Mouse (Mus musculus) intestine, embryonic 16.5 days (tissue): Measurements from ENCODE around the gene Snapc2. TPM values are rescaled to one million over a fixed set of nuclear protein-coding genes. Genes with fewer than 3 reads are reported as not detected.
A peak's percentile ranks its signal among the peaks of the same experiment; 100 is the strongest.

Experiments used
- ATAC-seq: fragments of 200-750 bp; cut with Nextera tagmentation; 2 replicates; pipeline ENCODE4 v1.8.0; 2017; ENCODE audit warnings: moderate TSS enrichment, moderate library complexity
- H3K27ac ChIP-seq: fragments of 300-500 bp; sonication (generic); 2 replicates; pipeline ENCODE4 v1.5.1; 2014; ENCODE audit warnings: mild to moderate bottlenecking, low read length
- H3K27me3 ChIP-seq: fragments of 300-500 bp; sonication (generic); replicated peaks from 2 replicates; pipeline ENCODE4 v1.6.1; 2014; ENCODE audit warnings: low read length, control low read depth, mixed read lengths; ENCODE audit not compliant: control insufficient read depth, insufficient read depth
- H3K36me3 ChIP-seq: fragments of 300-500 bp; sonication (generic); 2 replicates; pipeline ENCODE4 v1.6.1; 2014; ENCODE audit warnings: low read length, control low read depth; ENCODE audit not compliant: control insufficient read depth, insufficient read depth
- H3K4me1 ChIP-seq: fragments of 300-500 bp; sonication (generic); 2 replicates; pipeline ENCODE4 v1.6.1; 2014; ENCODE audit warnings: low read length, control low read depth, mixed read lengths; ENCODE audit not compliant: control insufficient read depth, insufficient read depth
- H3K4me2 ChIP-seq: fragments of 300-500 bp; sonication (generic); 2 replicates; pipeline ENCODE4 v1.6.1; 2014; ENCODE audit warnings: low read depth, low read length, control low read depth
- H3K4me3 ChIP-seq: fragments of 300-500 bp; sonication (generic); 2 replicates; pipeline ENCODE4 v1.5.1; 2014; ENCODE audit warnings: mild to moderate bottlenecking, low read length
- H3K9ac ChIP-seq: fragments of 300-500 bp; sonication (generic); 2 replicates; pipeline ENCODE4 v1.6.1; 2014; ENCODE audit warnings: low read depth, low read length
- H3K9me3 ChIP-seq: fragments of 300-500 bp; sonication (generic); 2 replicates; pipeline ENCODE4 v1.6.1; 2016; ENCODE audit warnings: low read length, control low read depth; ENCODE audit not compliant: control insufficient read depth
- WGBS: fragments of 180-500 bp; shearing (Covaris S2); extraction: QIAGEN DNeasy Blood & Tissue Kit; methylation state at CpG from one replicate; pipeline ENCODE4 v1.1.7; 2014; 5-methylcytosine and 5-hydroxymethylcytosine counted together
- polyA plus RNA-seq: library from polyadenylated mRNA; unstranded; fragments of >200 nt; fragmentation: Nextera tagmentation; extraction: Ambion mirVana; gene quantifications from 2 replicates; pipeline ENCODE4 v1.2.1, GENCODE M21; 2015

The Snapc2 gene
- polyA plus RNA-seq: 38.9 and 43.5 TPM in 2 replicates

GRCm38 (mm10) chr8:4252934-4253841 is at the start of gene Snapc2:
TSS of gene Snapc2 (plus strand) at chr8:4253080.
- Histone ChIP-seq H3K4me1 (peaks cover 23% of the 10 kb centered on the region), H3K4me3 (peak within 1 kb of the TSS; percentile 98), H3K9me3 (no peaks in the 10 kb centered on the region), H3K4me2 (peak within 1 kb of the TSS; percentile 75), H3K27ac (peak within 1 kb of the TSS; percentile 93), H3K9ac (peak within 1 kb of the TSS; percentile 93), H3K36me3 (peaks cover 12% of the 10 kb centered on the region; the same call in 1 of the 2 replicates), H3K27me3 (no peaks in the 10 kb centered on the region)
- ATAC-seq: peak; percentile 93
- WGBS: under 1% methylated on average over 69 of the region's 69 CpGs

GRCm38 (mm10) chr8:4205246-4206123 is 47.4 kb upstream of the Snapc2 start:
- Histone ChIP-seq H3K9me3 (peaks cover 3% of the 10 kb centered on the region; the same call in 1 of the 2 replicates), H3K4me2 (peak overlapping the region; percentile 45), H3K36me3 (no peaks in the 10 kb centered on the region), H3K27me3 (peaks cover 7% of the 10 kb centered on the region), H3K4me3 (peak overlapping the region; percentile 23), H3K9ac (peak overlapping the region; percentile 58), H3K27ac (no peak overlapping the region), H3K4me1 (peaks cover 24% of the 10 kb centered on the region)
- 38% methylated on average over 38 of the region's 38 CpGs for WGBS
- ATAC-seq: peak; percentile 48

DNA sequence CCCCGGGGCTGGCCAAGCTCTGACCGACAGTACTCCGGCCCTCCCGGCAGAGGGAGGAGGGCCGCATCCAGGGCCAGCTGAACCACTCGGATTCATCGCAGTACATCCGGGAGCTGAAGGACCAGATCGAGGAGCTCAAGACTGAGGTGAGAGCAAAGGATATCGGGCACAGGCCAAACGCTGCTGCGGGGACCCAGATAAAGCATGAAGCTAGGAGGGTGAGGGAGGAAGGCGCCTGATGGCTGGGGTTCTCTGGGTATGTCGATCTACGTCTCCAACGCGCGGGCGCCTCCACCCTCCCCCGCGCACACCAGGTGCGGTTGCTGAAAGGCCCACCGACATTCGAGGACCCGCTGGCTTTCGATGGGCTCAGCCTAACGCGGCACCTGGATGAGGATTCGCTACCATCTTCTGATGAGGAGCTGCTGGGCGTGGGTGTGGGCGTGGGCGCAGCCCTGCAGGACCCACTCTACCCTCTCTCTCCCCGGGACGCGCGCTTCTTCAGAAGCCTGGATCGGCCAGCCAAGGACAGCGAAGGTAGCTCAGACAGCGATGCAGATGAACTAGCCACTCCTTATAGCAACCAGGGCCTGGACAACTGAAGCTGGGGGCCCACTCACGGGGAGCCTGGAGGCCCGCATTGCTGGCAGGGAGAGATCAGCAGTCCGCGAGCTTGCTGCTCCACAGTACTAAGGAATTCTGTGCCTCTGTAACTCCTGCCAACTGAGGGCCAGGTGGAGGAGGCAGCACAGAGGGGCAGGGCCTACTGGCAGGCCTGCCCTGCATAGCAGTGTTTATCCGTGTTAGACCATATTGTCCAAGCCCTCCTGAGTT is 46.5 kb upstream of the Snapc2 start:
- Histone ChIP-seq H3K4me1 (peaks cover 28% of the 10 kb centered on the region), H3K9me3 (peaks cover 3% of the 10 kb centered on the region; the same call in 1 of the 2 replicates), H3K9ac (peak overlapping the region; percentile 58), H3K4me2 (peak overlapping the region; percentile 45), H3K4me3 (peak overlapping the region; percentile 23), H3K27me3 (peaks cover 7% of the 10 kb centered on the region), H3K27ac (peak overlapping the region; percentile 82), H3K36me3 (no peaks in the 10 kb centered on the region)
- ATAC-seq: peak; percentile 69
- 23% methylated on average over 44 of the region's 44 CpGs for WGBS

- Histone ChIP-seq H3K4me1 (peaks cover 28% of the 10 kb centered on the region), H3K27me3 (peaks cover 7% of the 10 kb centered on the region), H3K4me2 (peak overlapping the region; percentile 45), H3K9me3 (peaks cover 3% of the 10 kb centered on the region; the same call in 1 of the 2 replicates), H3K36me3 (no peaks in the 10 kb centered on the region), H3K4me3 (peak overlapping the region; percentile 23; the same call in 1 of the 2 replicates), H3K27ac (peak overlapping the region; percentile 82), H3K9ac (peak overlapping the region; percentile 58)
- ATAC-seq: peak; percentile 64
- WGBS: 52% methylated on average over 2 of the region's 2 CpGs
These were observed 45.9 kb upstream of the Snapc2 start for GRCm38 (mm10) chr8:4207016-4207350.

GRCm38 (mm10) chr8:4211097-4211496 is 41.8 kb upstream of the Snapc2 start:
- no peak overlapping the region for H3K27ac ChIP-seq
- no peak for ATAC-seq
- H3K4me3 ChIP-seq: no peak overlapping the region
- no peaks in the 10 kb centered on the region for H3K36me3 ChIP-seq
- H3K9ac ChIP-seq: no peak overlapping the region
- H3K27me3 ChIP-seq: peaks cover 5% of the 10 kb centered on the region; the same call in 1 of the 2 replicates
- peaks cover 50% of the 10 kb centered on the region for H3K4me1 ChIP-seq
- H3K4me2 ChIP-seq: no peak overlapping the region
- 79% methylated on average over 6 of the region's 6 CpGs for WGBS
- H3K9me3 ChIP-seq: peaks cover 3% of the 10 kb centered on the region; the same call in 1 of the 2 replicates

DNA sequence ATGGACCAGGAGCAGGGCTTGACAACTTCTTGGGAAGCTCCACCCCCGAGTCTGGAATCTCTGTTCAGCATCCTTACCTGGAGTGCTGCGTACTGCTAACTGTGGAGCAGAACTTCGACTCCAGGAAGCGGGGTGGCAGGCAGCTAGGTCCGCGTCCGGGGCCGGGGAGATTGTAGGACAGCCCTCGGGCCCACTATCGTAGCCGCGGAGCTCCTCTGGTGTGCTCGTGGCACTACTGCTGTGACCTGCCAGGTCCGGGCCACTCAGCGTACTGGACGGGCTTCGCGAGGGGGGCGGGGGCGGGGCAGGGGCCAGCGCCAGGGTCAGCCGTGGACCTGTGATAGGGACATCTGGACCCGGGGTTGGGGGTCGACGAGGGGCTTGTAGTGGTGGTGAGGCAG is 40.1 kb upstream of the Snapc2 start:
- H3K4me2 ChIP-seq: peak overlapping the region; percentile 98
- no peaks in the 10 kb centered on the region for H3K36me3 ChIP-seq
- H3K27ac ChIP-seq: peak overlapping the region; percentile 83
- under 1% methylated on average over 25 of the region's 25 CpGs for WGBS
- peaks cover 42% of the 10 kb centered on the region for H3K4me1 ChIP-seq
- peak; percentile 14 for ATAC-seq
- peaks cover 10% of the 10 kb centered on the region; the same call in 1 of the 2 replicates for H3K27me3 ChIP-seq
- H3K4me3 ChIP-seq: peak overlapping the region; percentile 58
- peak overlapping the region; percentile 72 for H3K9ac ChIP-seq
- H3K9me3 ChIP-seq: peaks cover 3% of the 10 kb centered on the region; the same call in 1 of the 2 replicates

DNA sequence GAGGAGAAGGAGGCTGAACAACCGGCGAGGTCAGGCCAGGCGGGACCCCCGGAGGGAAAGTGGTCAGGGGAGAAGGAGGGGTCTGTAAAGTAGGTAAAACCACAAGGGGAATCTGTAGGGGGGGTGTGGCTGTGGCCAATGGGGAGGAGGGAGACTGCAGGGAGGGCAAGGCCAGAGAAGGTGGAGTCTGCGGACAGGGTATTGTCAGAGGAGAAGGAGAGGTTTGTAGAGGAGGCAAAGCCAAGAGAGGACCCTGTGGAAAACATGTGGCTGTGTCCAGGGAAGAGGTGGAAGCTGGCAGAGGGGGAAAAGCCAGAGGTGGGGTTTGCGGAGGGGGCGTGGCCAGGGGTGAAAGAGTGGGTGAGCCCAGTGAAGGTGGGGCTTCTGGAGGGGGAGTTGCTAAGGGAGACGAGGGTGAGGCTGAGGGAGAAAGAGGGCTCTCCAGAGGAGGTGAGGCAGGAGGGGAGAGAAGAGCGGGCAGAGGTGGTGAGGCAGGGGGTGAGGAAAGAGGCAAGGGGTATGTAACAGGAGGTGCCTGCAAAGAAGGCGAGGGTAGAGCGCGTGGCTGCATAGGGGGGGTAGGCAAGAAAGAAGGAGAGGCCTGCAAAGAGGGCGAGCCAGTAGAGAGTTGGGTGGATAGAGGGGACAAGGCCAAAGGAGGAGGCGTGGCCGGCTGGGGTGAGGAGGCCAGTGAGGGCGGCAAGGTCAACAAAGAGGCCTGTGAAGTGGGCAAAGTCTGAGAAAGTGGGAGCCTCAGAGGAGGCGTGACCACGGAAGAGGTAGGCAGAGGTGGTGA is 39.5 kb upstream of the Snapc2 start:
- Histone ChIP-seq H3K4me3 (peak overlapping the region; percentile 58), H3K27me3 (peaks cover 11% of the 10 kb centered on the region; the same call in 1 of the 2 replicates), H3K27ac (peak overlapping the region; percentile 83), H3K4me2 (peak overlapping the region; percentile 98), H3K9ac (peak overlapping the region; percentile 72), H3K9me3 (peaks cover 3% of the 10 kb centered on the region; the same call in 1 of the 2 replicates), H3K36me3 (no peaks in the 10 kb centered on the region), H3K4me1 (peaks cover 42% of the 10 kb centered on the region)
- WGBS: 5% methylated on average over 18 of the region's 18 CpGs
- peak; percentile 74 for ATAC-seq
